Mouse (Mus musculus): ENCODE measurements around the gene Kcnd2. TPM values are rescaled to one million over a fixed set of nuclear protein-coding genes. Genes with fewer than 3 reads are reported as not detected.

Kcnd2 gene
- polyA plus RNA-seq, 2 experiments = 0.01 TPM; not detected in 1

DNA sequence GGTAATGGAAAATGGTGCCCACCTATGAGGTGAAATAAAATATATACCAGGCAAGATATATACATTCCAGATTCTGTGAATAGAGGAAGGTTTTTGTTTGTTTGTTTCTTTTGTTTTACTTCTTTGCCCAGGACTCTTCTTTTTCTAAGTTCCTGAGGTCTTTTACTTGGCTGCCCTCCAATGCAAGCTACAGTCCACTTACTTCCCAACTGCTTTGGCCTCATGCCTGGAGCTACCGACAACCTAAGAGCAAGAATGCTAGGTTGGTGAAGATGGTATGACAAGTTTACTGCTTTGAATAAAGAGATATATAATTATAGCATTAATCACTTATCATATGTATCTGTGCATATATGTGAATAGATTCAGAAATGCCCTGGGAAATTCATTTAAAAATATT lies 305.0 kb downstream of the Kcnd2 start:
- H3K27ac ChIP-seq = no peak overlapping the region
- 73% methylated on average over 1 of the region's 1 CpGs for WGBS (ENCODE audit: insufficient replicate concordance)
- no peak overlapping the region for H3K9ac ChIP-seq (replicated peaks)
- H3K9me3 ChIP-seq (ENCODE audit: control insufficient read depth, low read length) = no peaks in the 10 kb centered on the region
- no peak overlapping the region for H3K4me2 ChIP-seq (ENCODE audit: low read depth)
- H3K4me3 ChIP-seq (ENCODE audit: insufficient read depth in 1 of 2, low read depth in 2 of 2, low read length in 2 of 2) = no peak overlapping the region
- no peak for ATAC-seq (ENCODE audit: insufficient read depth)
- H3K4me1 ChIP-seq (replicated peaks; ENCODE audit: control insufficient read depth in 2 of 2, insufficient read depth in 2 of 2, low read length in 1 of 2) = no peaks in the 10 kb centered on the region
- DNase-seq (ENCODE audit: low read depth in 3 of 3, low spot score in 3 of 3) = no peak
- no peaks in the 10 kb centered on the region for H3K27me3 ChIP-seq (ENCODE audit: control insufficient read depth, insufficient read depth, low read length)
- H3K36me3 ChIP-seq (replicated peaks; ENCODE audit: control insufficient read depth, insufficient read depth, low read depth) = no peaks in the 10 kb centered on the region
- TF ChIP-seq CTCF (IDR thresholded peaks at IDR 0.05; ENCODE audit: low read depth) (no peak), EP300 (IDR thresholded peaks at IDR 0.05; ENCODE audit: low read depth) (no peak)

DNA sequence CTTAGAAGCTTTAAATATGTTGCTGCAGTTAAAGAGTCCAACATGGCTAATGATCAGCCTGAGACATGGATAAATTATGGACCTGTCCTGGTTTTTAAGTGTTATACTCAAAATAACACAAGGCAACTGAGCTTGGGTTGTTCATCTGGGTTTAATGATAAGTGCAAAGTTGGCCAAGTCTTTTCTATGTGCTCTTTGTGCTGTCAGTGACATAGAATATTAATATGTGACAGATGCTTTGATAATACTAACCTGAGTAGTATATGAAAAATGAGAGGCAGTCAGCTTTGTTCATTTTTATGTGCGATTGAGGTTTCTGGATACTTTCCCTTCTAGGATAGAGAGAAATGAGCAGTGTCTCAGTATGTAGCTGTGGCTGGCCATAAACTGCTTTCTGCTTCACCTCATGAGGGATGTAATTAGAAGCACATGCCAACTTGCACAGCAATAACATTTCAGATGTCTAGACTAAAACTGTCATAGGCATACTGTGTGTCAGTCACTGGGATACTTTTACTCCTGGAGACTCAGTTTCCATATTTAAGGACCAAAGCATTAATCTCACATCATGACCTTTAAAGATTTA lies 312.3 kb downstream of the Kcnd2 start:
- ATAC-seq (ENCODE audit: insufficient read depth) = no peak
- Histone ChIP-seq H3K9ac (replicated peaks) (no peak overlapping the region), H3K27me3 (ENCODE audit: control insufficient read depth, insufficient read depth, low read length) (no peaks in the 10 kb centered on the region), H3K4me2 (ENCODE audit: low read depth) (no peak overlapping the region), H3K27ac (no peak overlapping the region), H3K36me3 (replicated peaks; ENCODE audit: control insufficient read depth, insufficient read depth, low read depth) (no peaks in the 10 kb centered on the region), H3K9me3 (ENCODE audit: control insufficient read depth, low read length) (no peaks in the 10 kb centered on the region), H3K4me3 (ENCODE audit: insufficient read depth in 1 of 2, low read depth in 2 of 2, low read length in 2 of 2) (no peak overlapping the region), H3K4me1 (replicated peaks; ENCODE audit: control insufficient read depth in 2 of 2, insufficient read depth in 2 of 2, low read length in 1 of 2) (no peaks in the 10 kb centered on the region)
- no peak for DNase-seq (ENCODE audit: low read depth in 3 of 3, low spot score in 3 of 3)
- TF ChIP-seq EP300 (IDR thresholded peaks at IDR 0.05; ENCODE audit: low read depth) = no peak
- no peak for TF ChIP-seq CTCF (IDR thresholded peaks at IDR 0.05; ENCODE audit: low read depth)
- WGBS (ENCODE audit: insufficient replicate concordance) = 64% methylated on average over 1 of the region's 1 CpGs

DNA sequence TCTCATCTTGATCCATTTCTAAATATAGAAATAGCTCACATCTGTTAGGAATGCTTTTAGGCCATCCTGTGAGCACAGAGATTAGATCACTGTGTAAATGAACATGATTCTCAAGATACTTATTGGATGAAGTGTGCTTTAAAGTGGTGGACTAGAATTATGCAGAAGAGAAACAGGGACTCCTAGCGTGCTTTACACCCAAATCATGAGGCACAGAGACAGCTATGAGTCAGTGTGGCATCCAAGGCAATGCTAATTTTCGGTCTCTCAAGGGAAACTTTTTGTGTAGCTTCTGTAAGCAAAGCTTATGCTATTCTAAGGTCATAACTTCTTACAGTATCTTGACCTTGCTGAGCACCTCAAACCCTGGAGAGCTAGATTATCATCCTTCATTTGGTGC lies 318.7 kb downstream of the Kcnd2 start:
- no peak for DNase-seq (ENCODE audit: low read depth in 3 of 3, low spot score in 3 of 3)
- TF ChIP-seq EP300 (IDR thresholded peaks at IDR 0.05; ENCODE audit: low read depth) = no peak
- no peak for TF ChIP-seq CTCF (IDR thresholded peaks at IDR 0.05; ENCODE audit: low read depth)
- 39% methylated on average over 2 of the region's 2 CpGs for WGBS (ENCODE audit: insufficient replicate concordance)
- no peaks in the 10 kb centered on the region for H3K4me1 ChIP-seq (replicated peaks; ENCODE audit: control insufficient read depth in 2 of 2, insufficient read depth in 2 of 2, low read length in 1 of 2)
- no peak overlapping the region for H3K9ac ChIP-seq (replicated peaks)
- H3K4me3 ChIP-seq (ENCODE audit: insufficient read depth in 1 of 2, low read depth in 2 of 2, low read length in 2 of 2) = no peak overlapping the region
- no peaks in the 10 kb centered on the region for H3K27me3 ChIP-seq (ENCODE audit: control insufficient read depth, insufficient read depth, low read length)
- H3K27ac ChIP-seq = no peak overlapping the region
- H3K4me2 ChIP-seq (ENCODE audit: low read depth) = no peak overlapping the region
- H3K36me3 ChIP-seq (replicated peaks; ENCODE audit: control insufficient read depth, insufficient read depth, low read depth) = no peaks in the 10 kb centered on the region
- no peaks in the 10 kb centered on the region for H3K9me3 ChIP-seq (ENCODE audit: control insufficient read depth, low read length)
- ATAC-seq (ENCODE audit: insufficient read depth) = no peak

DNA sequence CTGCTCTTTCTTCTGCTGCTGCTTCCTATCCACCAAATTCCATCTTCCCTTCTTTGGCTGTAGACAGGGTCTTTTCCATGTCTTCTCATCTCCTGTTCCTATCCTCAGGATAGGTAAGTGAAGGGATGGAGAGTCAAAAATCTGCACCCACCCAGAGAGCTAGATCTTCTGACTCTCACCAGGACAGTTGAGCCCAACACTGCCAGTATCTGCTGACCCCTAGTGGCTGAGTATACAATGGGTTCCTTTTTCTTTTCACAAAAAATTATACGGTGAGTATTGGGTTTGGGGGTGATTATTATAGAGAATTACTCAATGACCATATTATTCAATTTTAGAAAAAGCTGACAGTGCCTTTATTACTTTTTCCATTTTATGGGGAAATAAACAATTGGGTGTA lies 319.5 kb downstream of the Kcnd2 start:
- DNase-seq (ENCODE audit: low read depth in 3 of 3, low spot score in 3 of 3) (no peak), ATAC-seq (ENCODE audit: insufficient read depth) (no peak)
- H3K9ac ChIP-seq (replicated peaks) = no peak overlapping the region
- H3K27ac ChIP-seq = no peak overlapping the region
- H3K27me3 ChIP-seq (ENCODE audit: control insufficient read depth, insufficient read depth, low read length) = no peaks in the 10 kb centered on the region
- no peaks in the 10 kb centered on the region for H3K9me3 ChIP-seq (ENCODE audit: control insufficient read depth, low read length)
- H3K4me3 ChIP-seq (ENCODE audit: insufficient read depth in 1 of 2, low read depth in 2 of 2, low read length in 2 of 2) = no peak overlapping the region
- H3K4me1 ChIP-seq (replicated peaks; ENCODE audit: control insufficient read depth in 2 of 2, insufficient read depth in 2 of 2, low read length in 1 of 2) = no peaks in the 10 kb centered on the region
- H3K36me3 ChIP-seq (replicated peaks; ENCODE audit: control insufficient read depth, insufficient read depth, low read depth) = no peaks in the 10 kb centered on the region
- TF ChIP-seq EP300 (IDR thresholded peaks at IDR 0.05; ENCODE audit: low read depth) (no peak), CTCF (IDR thresholded peaks at IDR 0.05; ENCODE audit: low read depth) (peak; percentile 46; the same call in 1 of the 2 replicates)
- WGBS (ENCODE audit: insufficient replicate concordance) = 28% methylated on average over 1 of the region's 1 CpGs
- no peak overlapping the region for H3K4me2 ChIP-seq (ENCODE audit: low read depth)

DNA sequence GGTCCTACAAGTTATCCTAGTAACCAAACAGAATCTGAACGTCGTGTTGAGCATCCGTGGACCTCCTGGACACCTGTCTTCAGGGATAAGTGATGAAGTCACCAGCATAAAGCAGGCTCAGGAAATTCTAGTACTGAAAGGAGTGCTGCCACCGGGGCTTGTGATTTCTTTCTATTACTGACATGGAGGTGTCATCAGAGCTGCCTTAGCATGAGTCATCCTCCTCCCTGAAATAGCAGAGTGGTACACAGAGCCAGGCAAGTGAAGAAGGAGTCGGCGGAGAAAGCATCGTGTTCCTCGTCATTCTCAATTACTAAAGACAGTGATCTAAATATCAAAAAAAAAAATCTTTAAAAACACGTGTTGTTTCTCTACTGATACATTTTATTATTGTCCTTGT lies 336.2 kb downstream of the Kcnd2 start:
- Histone ChIP-seq H3K4me1 (replicated peaks; ENCODE audit: control insufficient read depth in 2 of 2, insufficient read depth in 2 of 2, low read length in 1 of 2) (no peaks in the 10 kb centered on the region), H3K9me3 (ENCODE audit: control insufficient read depth, low read length) (no peaks in the 10 kb centered on the region), H3K27ac (no peak overlapping the region), H3K27me3 (ENCODE audit: control insufficient read depth, insufficient read depth, low read length) (no peaks in the 10 kb centered on the region), H3K36me3 (replicated peaks; ENCODE audit: control insufficient read depth, insufficient read depth, low read depth) (no peaks in the 10 kb centered on the region), H3K4me2 (ENCODE audit: low read depth) (no peak overlapping the region), H3K4me3 (ENCODE audit: insufficient read depth in 1 of 2, low read depth in 2 of 2, low read length in 2 of 2) (no peak overlapping the region), H3K9ac (replicated peaks) (no peak overlapping the region)
- DNase-seq (ENCODE audit: low read depth in 3 of 3, low spot score in 3 of 3) (no peak), ATAC-seq (ENCODE audit: insufficient read depth) (no peak)
- TF ChIP-seq EP300 (IDR thresholded peaks at IDR 0.05; ENCODE audit: low read depth) (no peak), CTCF (IDR thresholded peaks at IDR 0.05; ENCODE audit: low read depth) (no peak)
- WGBS (ENCODE audit: insufficient replicate concordance) = 69% methylated on average over 9 of the region's 9 CpGs

Measured in liver, embryonic 14.5 days (tissue).